Mouse (Mus musculus): ENCODE results near the gene Crybg2. TPM values are rescaled to one million over a fixed set of nuclear protein-coding genes. Genes with fewer than 3 reads are reported as not detected.

Crybg2 gene
- polyA plus RNA-seq (2012; rRNA removed) = 2.6 TPM in 2 replicates

- DNase-seq (ENCODE audit: extremely low spot score in 1 of 2, low spot score in 1 of 2) = no peak
Observed at GRCm38 (mm10) chr4:134060135-134060865, at the start of gene Crybg2. Gene Crybg2 (plus strand): TSS chr4:134060815.

DNA sequence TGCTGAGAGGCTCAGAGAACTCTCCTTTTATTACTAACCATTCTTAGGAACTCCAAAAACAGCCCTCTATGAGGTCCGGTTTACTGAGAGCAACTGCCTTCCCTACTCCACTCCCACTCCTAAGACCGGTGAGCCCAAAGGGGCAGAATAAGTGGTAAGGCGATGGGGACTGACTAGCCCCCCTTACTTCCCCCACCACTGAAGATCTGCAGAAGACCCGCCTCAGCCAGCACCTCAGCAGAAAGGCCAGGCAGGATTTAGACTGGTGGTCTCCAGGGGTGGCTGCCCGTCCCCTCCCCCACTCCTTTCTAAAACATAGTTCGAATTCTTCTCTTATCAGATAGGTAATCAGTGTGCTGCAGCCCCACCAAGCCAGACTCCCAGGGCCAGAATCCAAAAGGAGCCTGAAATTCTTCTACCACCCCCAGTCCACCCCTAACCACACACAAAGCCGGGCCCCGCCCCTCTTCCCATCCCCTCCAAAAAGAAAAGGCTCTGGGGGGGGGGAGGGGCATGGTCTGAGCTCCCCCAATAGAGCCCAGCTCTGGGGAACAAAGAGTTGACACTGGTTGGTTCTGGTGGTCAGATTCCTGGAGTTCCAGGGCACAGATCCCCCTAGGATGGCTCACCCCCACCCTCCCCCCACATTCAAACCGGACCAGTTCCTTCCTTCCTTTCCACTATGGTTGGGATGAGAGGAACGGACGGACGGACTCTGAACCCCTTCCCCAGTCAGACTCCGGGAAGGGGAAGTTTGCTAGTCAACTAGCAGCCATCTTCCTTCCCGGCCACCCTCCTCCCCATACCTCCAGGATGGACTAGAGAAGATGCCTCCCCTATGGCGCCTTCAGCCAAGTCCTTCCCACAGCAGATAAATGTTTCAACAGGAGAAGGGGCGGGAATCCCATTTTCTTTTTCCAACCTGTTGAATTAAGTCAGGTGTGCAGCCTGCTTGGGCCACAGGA is 48.9 kb upstream of the Crybg2 start:
- no peak for DNase-seq (ENCODE audit: extremely low spot score in 1 of 2, low spot score in 1 of 2)

- no peak for DNase-seq (ENCODE audit: extremely low spot score in 1 of 2, low spot score in 1 of 2)
Observed at GRCm38 (mm10) chr4:134012858-134013528, 47.6 kb upstream of the Crybg2 start.

DNA sequence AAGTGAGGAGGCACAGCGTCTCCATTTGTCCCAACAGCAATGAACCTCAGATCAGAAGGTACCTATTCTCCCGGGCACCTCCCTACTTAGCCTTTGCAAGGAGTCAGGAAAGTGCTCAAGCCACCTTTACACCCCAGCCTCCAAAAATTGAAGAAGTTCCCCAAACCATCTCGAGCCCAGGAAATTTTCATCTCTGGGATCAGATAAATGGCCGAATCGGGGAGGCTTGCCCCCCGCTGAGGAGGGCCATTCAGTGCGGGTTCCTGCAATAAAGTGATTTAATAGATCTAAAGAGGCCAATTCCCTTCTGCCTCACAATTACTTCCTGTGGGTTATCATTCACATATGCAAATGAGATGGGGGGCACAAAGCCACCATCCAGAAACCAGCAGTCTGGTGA is 44.4 kb upstream of the Crybg2 start:
- DNase-seq (ENCODE audit: extremely low spot score in 1 of 2, low spot score in 1 of 2) = no peak

GRCm38 (mm10) chr4:134016767-134017166 is 43.8 kb upstream of the Crybg2 start:
- no peak for DNase-seq (ENCODE audit: extremely low spot score in 1 of 2, low spot score in 1 of 2)

GRCm38 (mm10) chr4:134017201-134017865 is 43.3 kb upstream of the Crybg2 start:
- DNase-seq (ENCODE audit: extremely low spot score in 1 of 2, low spot score in 1 of 2) = no peak

DNA sequence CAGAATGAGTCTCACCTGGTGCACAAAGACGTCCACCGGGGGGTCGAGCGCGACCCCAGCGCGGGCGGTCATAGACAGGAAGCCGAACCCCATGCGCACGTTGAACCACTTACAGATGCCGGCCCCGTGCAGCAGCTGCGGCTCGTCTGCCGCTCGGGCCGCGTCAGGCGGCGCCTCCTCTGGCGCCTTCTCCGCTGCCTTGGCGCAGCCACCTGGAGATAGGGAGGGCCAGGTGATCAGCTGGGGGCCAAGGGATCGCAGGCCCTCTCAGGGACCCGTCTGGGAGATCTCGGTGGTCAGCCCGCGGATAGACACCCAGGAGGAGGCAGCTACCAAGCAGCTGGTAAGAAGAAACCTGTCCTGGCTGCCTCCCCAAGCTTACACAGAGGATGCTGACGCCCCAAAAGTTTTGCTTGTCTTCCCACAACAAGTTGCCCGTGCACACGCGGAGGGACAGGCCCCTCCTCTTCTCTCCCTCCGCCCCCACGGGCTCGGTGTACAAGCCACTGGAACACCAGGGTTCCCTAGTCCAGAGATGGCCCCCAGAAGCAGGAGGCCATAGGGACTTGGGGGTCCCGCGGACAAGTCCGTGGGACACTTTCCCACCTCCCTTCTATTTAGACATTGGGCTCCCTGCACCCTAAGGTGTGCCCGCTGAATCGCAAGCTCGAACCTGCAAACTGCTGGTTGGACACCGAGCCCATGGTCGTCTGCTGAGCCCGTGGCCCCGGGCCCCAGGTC is 42.4 kb upstream of the Crybg2 start:
- DNase-seq (ENCODE audit: extremely low spot score in 1 of 2, low spot score in 1 of 2) = no peak

GRCm38 (mm10) chr4:134018779-134019145 is 41.9 kb upstream of the Crybg2 start, which contains the start of gene Lin28a:
Gene Lin28a (minus strand): TSS chr4:134018841.
- DNase-seq (ENCODE audit: extremely low spot score in 1 of 2, low spot score in 1 of 2) = no peak

- no peak for DNase-seq (ENCODE audit: extremely low spot score in 1 of 2, low spot score in 1 of 2)
Observed at GRCm38 (mm10) chr4:134019210-134019609, 41.4 kb upstream of the Crybg2 start.

DNA sequence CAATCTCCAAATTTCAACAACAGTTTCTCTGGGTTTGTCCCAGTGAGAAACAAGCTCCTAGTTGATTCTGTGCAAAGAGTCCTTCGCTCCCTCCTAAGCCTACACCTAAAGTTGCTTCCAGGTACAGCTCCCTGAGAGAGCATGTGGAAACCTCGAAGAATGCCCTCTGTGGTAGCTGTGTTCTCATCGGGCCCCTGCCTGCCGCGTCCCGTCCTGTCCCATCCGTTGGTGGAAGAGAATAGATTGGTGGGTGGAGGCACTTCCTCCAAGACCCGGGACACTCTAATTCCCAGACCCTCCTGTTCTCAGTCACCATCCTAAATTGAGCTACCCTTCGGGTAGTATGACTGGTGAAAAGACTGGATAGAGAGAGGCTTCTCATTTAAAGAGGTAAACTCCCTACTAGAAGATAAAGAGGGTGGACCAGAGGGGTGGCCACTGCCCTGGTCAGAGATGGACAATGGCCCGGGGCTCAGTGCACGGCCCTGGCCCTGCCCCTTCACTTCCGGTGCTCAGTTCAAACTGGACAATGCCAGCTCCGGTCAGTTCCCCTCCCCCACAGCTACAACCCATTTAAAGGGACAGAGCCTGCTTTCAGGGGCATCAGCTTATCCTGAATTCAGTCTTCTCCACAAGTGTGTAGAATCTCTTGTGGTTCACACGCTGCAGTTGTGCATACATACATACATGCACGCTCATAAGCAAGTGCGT is 40.8 kb upstream of the Crybg2 start:
- no peak for DNase-seq (ENCODE audit: extremely low spot score in 1 of 2, low spot score in 1 of 2)

- peak in 1 of 2 experiments; percentile 43 for DNase-seq (ENCODE audit: extremely low spot score in 1 of 2, low spot score in 1 of 2)
Observed at GRCm38 (mm10) chr4:134020621-134021020, 40.0 kb upstream of the Crybg2 start.

DNA sequence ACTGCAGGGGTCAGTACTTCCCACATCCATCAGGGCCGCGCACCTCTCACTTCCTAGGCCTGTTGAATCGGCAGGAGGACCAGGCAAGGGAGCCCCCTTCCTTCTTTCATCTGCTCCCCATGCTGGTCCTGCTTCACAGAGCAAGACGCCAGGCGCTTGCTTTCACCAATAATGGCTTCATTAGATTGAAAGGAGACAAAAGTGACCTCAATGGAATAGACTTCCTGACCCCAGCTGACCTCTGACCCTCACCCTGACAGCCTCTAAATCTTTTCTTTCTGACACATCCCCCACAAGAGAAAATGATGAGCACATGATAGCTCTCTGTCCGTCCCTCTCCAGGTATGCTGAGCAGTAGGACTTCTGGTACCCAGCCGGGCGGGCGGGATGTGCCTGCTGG is 34.8 kb upstream of the Crybg2 start:
- no peak for DNase-seq (ENCODE audit: extremely low spot score in 1 of 2, low spot score in 1 of 2)

GRCm38 (mm10) chr4:134035953-134036352 is 24.7 kb upstream of the Crybg2 start:
- DNase-seq (ENCODE audit: extremely low spot score in 1 of 2, low spot score in 1 of 2) = peak; percentile 32 to 90

- no peak for DNase-seq (ENCODE audit: extremely low spot score in 1 of 2, low spot score in 1 of 2)
Observed at GRCm38 (mm10) chr4:134041317-134042123, 19.1 kb upstream of the Crybg2 start.

DNA sequence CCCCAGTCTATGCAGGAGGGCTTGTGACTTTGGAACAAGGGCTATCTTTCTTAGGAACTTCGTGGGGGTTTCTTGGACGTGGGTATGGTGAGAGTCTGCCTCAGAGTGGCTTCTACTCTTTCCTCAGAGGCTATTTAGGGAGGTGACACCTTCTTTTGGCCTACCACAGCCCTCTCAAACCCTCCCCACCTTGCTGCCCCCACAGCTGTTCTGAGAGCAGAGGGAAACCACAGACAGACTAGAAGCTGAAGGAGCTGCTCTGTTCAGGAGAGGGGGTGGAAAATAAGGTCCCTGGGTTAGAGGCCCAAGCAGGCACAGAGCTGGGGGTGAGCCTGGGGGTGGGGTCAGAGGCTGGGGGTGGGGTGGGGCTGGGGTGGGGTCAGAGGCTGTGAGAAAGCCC is 17.6 kb upstream of the Crybg2 start:
- no peak for DNase-seq (ENCODE audit: extremely low spot score in 1 of 2, low spot score in 1 of 2)

DNA sequence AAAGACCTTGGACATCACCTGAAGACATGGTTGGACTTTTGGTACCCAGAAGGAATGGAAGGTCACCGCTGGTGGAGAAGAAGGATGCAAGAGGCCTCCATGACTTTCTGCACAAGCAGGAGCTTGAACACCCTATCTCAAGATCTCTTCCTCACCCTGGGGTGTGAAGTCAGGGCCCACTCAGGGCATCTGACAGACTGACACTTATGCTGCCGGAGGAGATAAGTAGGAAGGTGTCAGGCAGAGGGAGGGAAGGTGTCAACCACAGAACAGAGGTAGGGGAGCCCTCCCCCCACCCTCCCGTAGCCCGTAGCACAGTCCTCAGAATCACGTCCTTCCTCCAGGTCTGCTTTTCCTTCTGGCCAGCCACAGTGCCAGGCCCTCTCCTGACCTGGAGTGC is 13.0 kb upstream of the Crybg2 start:
- no peak for DNase-seq (ENCODE audit: extremely low spot score in 1 of 2, low spot score in 1 of 2)

DNA sequence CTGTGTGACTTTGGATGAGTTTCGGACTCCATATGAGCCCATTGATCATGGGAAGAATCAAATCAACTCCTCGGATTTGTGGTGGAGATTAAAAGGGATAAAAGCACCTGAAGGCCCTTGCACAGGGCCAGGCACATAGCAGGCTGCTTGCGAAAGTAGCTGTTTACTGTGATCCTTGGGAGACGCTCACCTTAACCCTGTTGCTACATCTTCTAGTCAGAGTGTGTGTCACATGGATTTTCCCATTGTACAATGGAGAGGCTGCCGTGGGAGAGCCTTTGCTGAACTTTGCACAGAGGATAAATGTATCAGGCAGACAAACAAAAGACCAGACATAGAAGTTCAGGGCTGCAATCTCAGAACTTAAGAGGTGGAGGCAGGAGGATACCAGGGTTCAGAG is 8.7 kb upstream of the Crybg2 start:
- DNase-seq (ENCODE audit: extremely low spot score in 1 of 2, low spot score in 1 of 2) = no peak

DNA sequence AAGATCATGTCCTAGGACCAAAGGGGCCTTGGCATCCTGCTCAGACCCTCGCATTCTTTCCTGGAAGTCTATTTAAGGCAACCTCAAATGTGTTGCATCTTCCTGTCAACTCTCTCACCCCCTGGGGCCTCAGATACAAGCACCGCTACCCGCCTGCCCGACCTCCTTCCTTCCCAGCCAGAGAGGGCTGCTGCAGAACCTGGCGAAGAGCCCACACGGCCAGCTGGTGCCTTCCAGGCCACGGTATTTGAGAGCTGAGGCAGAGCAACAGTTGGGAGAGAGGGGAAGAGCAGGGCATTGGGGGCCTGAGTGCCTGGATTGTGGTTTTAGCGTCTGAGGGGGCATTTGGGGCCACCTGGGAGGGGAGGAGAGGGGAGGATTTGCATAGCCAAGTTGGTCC is 8.1 kb upstream of the Crybg2 start:
- DNase-seq (ENCODE audit: extremely low spot score in 1 of 2, low spot score in 1 of 2) = peak in 1 of 2 experiments; percentile 9

Data from frontal cortex, adult 2 months (tissue).